Mouse (Mus musculus) left cerebral cortex, postnatal 14 days (tissue): ENCODE results near the gene Kbtbd13. TPM values are rescaled to one million over a fixed set of nuclear protein-coding genes. Genes with fewer than 3 reads are reported as not detected.
"Not testable (repeated sequence)": the region's sequence is repeated elsewhere in the genome, so short reads cannot be mapped to it uniquely, and the experiment has no call there.

ENCODE experiments used
- DNase-seq, 2 experiments: peaks; one replicate each; pipeline ENCODE4 v3.0.0; 2021 to 2022; ENCODE audit warnings: low spot score in 2 of 2, mixed read lengths in 1 of 2
- intact Hi-C: fragments of 180-260 bp; cut with DNase I; formaldehyde crosslinking; loops from one replicate; pipeline ENCODE4 v1.15.1; 2025
- total RNA-seq, 2 experiments: library from RNA; stranded (reverse); gene quantifications; 2 replicates each; pipeline ENCODE4 v1.2.3; 2021

The Kbtbd13 gene
- total RNA-seq, 2 experiments from 2014 or later = 0.15 TPM; not detected in 1

- DNase-seq = no peak
- intact Hi-C loops = no loop called here
These were observed 25.7 kb downstream of the Kbtbd13 start for GRCm38 (mm10) chr9:65365721-65366120.

GRCm38 (mm10) chr9:65363684-65364083, 27.8 kb downstream of the Kbtbd13 start:
- DNase-seq = no peak
- intact Hi-C loops = no loop called here

GRCm38 (mm10) chr9:65360641-65361448, 30.6 kb downstream of the Kbtbd13 start, which contains the start of gene Ubap1l:
Ubap1l (plus strand) TSS chr9:65361041.
- intact Hi-C loops = no loop called here
- peak in 1 of 2 experiments; percentile 12 for DNase-seq

- no peak for DNase-seq
- intact Hi-C loops = no loop called here
These were observed 32.4 kb downstream of the Kbtbd13 start for GRCm38 (mm10) chr9:65358956-65359480.

GRCm38 (mm10) chr9:65356971-65357370, 34.5 kb downstream of the Kbtbd13 start:
- intact Hi-C loops = no loop called here
- no peak for DNase-seq

- intact Hi-C loops = no loop called here
These were observed 34.9 kb downstream of the Kbtbd13 start for GRCm38 (mm10) chr9:65356561-65356960.

GRCm38 (mm10) chr9:65353251-65353650, 38.2 kb downstream of the Kbtbd13 start:
- intact Hi-C loops = no loop called here

More at GRCm38 (mm10) chr9:65356561-65356960, 34.9 kb downstream of the Kbtbd13 start:
- no peak for DNase-seq

GRCm38 (mm10) chr9:65347112-65347850, 44.2 kb downstream of the Kbtbd13 start:
- intact Hi-C loops = no loop called here

More at GRCm38 (mm10) chr9:65353251-65353650, 38.2 kb downstream of the Kbtbd13 start:
- no peak for DNase-seq

GRCm38 (mm10) chr9:65346476-65347111, 44.9 kb downstream of the Kbtbd13 start:
- intact Hi-C loops = no loop called here
- DNase-seq = peak; percentile 28 to 41

More at GRCm38 (mm10) chr9:65347112-65347850, 44.2 kb downstream of the Kbtbd13 start:
- DNase-seq = no peak

GRCm38 (mm10) chr9:65345854-65346475, 45.5 kb downstream of the Kbtbd13 start, which contains the start of gene Pdcd7:
Pdcd7 (plus strand) TSS chr9:65346104.
- intact Hi-C loops = no loop called here

GRCm38 (mm10) chr9:65345439-65345838, 46.0 kb downstream of the Kbtbd13 start:
- DNase-seq = peak; percentile 27 to 31
- intact Hi-C loops = not testable (repeated sequence)

More at GRCm38 (mm10) chr9:65345854-65346475, 45.5 kb downstream of the Kbtbd13 start, which contains the start of gene Pdcd7:
- DNase-seq = peak; percentile 97 to 98

- DNase-seq = no peak
- intact Hi-C loops = no loop called here
These were observed 51.0 kb downstream of the Kbtbd13 start for GRCm38 (mm10) chr9:65340414-65340813.

GRCm38 (mm10) chr9:65339146-65339545, 52.3 kb downstream of the Kbtbd13 start:
- DNase-seq = no peak
- intact Hi-C loops = no loop called here

Other genes with a start within 250 kb of the Kbtbd13 start
- 1 to 10 TPM; 3.1 to 3.9 TPM for gene Parp16, start 196.3 kb downstream of the Kbtbd13 start, total RNA-seq
- gene Cilp, start 126.5 kb downstream of the Kbtbd13 start, total RNA-seq = not detected
- 10 to 100 TPM; 27.3 to 28.3 TPM for gene Clpx, start 97.4 kb downstream of the Kbtbd13 start, total RNA-seq
- 10 to 100 TPM; 21.5 to 22.6 TPM for gene Pdcd7, start 45.5 kb downstream of the Kbtbd13 start, total RNA-seq
- 1 to 10 TPM; 3.3 to 3.7 TPM for gene Ubap1l, start 30.6 kb downstream of the Kbtbd13 start, total RNA-seq
- 1 to 10 TPM; 2.6 to 3.3 TPM for gene Rasl12, start 6.9 kb upstream of the Kbtbd13 start, total RNA-seq
- gene Slc51b, start 31.3 kb upstream of the Kbtbd13 start, total RNA-seq = not detected
- gene Mtfmt, start 44.1 kb upstream of the Kbtbd13 start, total RNA-seq = 10 to 100 TPM; 16.3 to 18.5 TPM
- gene Spg21, start 69.3 kb upstream of the Kbtbd13 start, total RNA-seq = 10 to 100 TPM; 27.0 to 27.8 TPM
- gene Ankdd1a, start 128.5 kb upstream of the Kbtbd13 start, total RNA-seq = 1 to 10 TPM; 3.1 TPM
- 1 to 10 TPM; 6.5 to 9.6 TPM for gene Plekho2, start 188.4 kb upstream of the Kbtbd13 start, total RNA-seq
- gene Pif1, start 195.5 kb upstream of the Kbtbd13 start, total RNA-seq = under 1 TPM; 0.42 to 0.82 TPM
- gene Rbpms2, start 238.0 kb upstream of the Kbtbd13 start, total RNA-seq = 1 to 10 TPM; 1.8 to 2.3 TPM